Mouse (Mus musculus) heart, adult 2 months (tissue): ENCODE results near the gene Tnfrsf21. TPM values are rescaled to one million over a fixed set of nuclear protein-coding genes. Genes with fewer than 3 reads are reported as not detected.

Source experiments
- DNase-seq, 2 experiments: peaks; one replicate each; pipeline ENCODE4 v3.0.0; 2021
- H3K27ac ChIP-seq: fragments of 200-600 bp; 2 replicates; pipeline ENCODE4 v1.8.1; 2022
- H3K27me3 ChIP-seq: fragments of 200-500 bp; 2 replicates; pipeline ENCODE4 v1.6.1; 2012; ENCODE audit warnings: mild to moderate bottlenecking, low read length, inconsistent platforms, mixed read lengths; ENCODE audit not compliant: control insufficient read depth, insufficient read depth
- H3K36me3 ChIP-seq: fragments of 200-500 bp; 2 replicates; pipeline ENCODE4 v1.6.1; 2012; ENCODE audit warnings: low read length, inconsistent platforms; ENCODE audit not compliant: control insufficient read depth, insufficient read depth
- H3K4me1 ChIP-seq: fragments of 200-500 bp; 2 replicates; pipeline ENCODE4 v1.6.1; 2011; ENCODE audit warnings: low read length; ENCODE audit not compliant: control insufficient read depth, insufficient read depth
- H3K4me3 ChIP-seq: fragments of 200-600 bp; 2 replicates; pipeline ENCODE4 v1.8.1; 2022
- H3K79me2 ChIP-seq: fragments of 200-500 bp; replicated peaks from 2 replicates; pipeline ENCODE4 v1.6.1; 2012; ENCODE audit warnings: mild to moderate bottlenecking, inconsistent platforms, low read length, moderate library complexity, mixed read lengths; ENCODE audit not compliant: control insufficient read depth, insufficient read depth
- H3K9ac ChIP-seq: fragments of 200-500 bp; 2 replicates; pipeline ENCODE4 v1.6.1; 2012; ENCODE audit warnings: low read depth, mild to moderate bottlenecking, control low read depth, inconsistent platforms, low read length, mixed read lengths
- CTCF ChIP-seq: fragments of 200-600 bp; IDR thresholded peaks from 2 replicates; pipeline ENCODE4 v1.8.1; 2022; ENCODE audit warnings: antibody characterized with exemption, mild to moderate bottlenecking, moderate library complexity
- EP300 ChIP-seq: fragments of 200-500 bp; IDR thresholded peaks from 2 replicates; pipeline ENCODE4 v1.6.1; 2011; ENCODE audit warnings: low read depth, low read length, control low read depth; ENCODE audit not compliant: insufficient read depth
- POLR2A ChIP-seq: fragments of 200-500 bp; IDR thresholded peaks from 2 replicates; pipeline ENCODE4 v1.6.1; 2011; ENCODE audit warnings: mild to moderate bottlenecking, low read depth, low read length, control low read depth; ENCODE audit not compliant: insufficient read depth
- WGBS: fragments of 180-500 bp; shearing (Covaris S2); methylation state at CpG from one replicate; pipeline ENCODE4 v1.1.7; 2018; 5-methylcytosine and 5-hydroxymethylcytosine counted together
- intact Hi-C: fragments of 180-260 bp; cut with DNase I; formaldehyde crosslinking; loops from one replicate; pipeline ENCODE4 v1.15.1; 2025
- polyA plus RNA-seq: library from polyadenylated mRNA; depleted of rRNA; stranded (reverse); fragments of >200 nt; gene quantifications from 2 replicates; pipeline ENCODE4 v1.2.3, GENCODE M21; 2012
- total RNA-seq, 2 experiments: library from RNA; stranded (reverse); gene quantifications; 2 replicates each; pipeline ENCODE4 v1.2.3; 2021

Tnfrsf21 gene
- total and polyA plus RNA-seq, 3 experiments = 9.2 to 14.6 (median 14.2) TPM

DNA sequence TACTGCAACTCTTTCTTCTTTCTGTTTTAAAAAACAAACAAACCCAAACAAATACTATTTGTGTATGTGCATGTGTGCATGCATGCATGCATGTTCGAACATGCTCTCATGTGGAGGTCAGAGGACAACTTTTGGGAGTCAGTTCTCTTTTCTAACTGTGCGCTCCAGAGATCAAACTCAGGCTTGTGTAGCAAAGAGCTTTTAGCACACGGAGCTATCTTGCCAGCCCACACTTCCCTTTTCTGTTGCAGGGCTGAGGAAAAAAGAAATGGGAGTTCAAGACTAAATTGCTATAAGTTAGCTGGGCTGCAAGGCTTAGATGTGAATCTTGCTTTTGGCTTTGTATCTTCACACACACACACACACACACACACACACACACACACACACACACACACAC is 24.2 kb downstream of the Tnfrsf21 start:
- H3K4me1 ChIP-seq = no peaks in the 10 kb centered on the region
- no peak overlapping the region for H3K9ac ChIP-seq
- peaks cover 8% of the 10 kb centered on the region for H3K36me3 ChIP-seq
- no peak overlapping the region for H3K27ac ChIP-seq
- DNase-seq = no peak
- no peaks in the 10 kb centered on the region for H3K79me2 ChIP-seq
- no peaks in the 10 kb centered on the region for H3K27me3 ChIP-seq
- intact Hi-C loops = no loop called here
- WGBS = 58% methylated on average over 3 of the region's 3 CpGs
- no peak for TF ChIP-seq POLR2A
- TF ChIP-seq EP300 = no peak
- no peak for TF ChIP-seq CTCF
- no peak overlapping the region for H3K4me3 ChIP-seq

DNA sequence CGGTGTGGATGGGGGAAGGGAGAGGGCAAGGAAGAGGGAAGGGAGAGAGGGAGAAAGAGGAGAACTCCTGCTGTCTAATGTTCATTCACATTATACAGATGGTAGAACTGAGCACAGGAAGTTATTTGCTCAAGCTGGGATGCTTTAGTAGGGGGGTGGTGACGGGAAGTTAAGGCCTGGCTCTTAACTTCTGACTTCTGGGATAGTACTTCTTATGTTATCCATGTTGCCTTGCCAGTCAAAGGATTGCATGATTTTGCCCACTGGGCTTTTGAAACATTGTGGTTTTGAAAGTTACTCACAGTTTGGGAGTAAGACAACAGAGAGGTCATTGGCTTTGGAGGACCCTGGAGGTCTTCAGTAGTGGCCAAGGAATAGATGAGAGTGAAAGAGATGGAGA is 34.3 kb downstream of the Tnfrsf21 start:
- DNase-seq = no peak
- H3K36me3 ChIP-seq = no peaks in the 10 kb centered on the region
- 87% methylated on average over 2 of the region's 2 CpGs for WGBS
- no peaks in the 10 kb centered on the region for H3K4me1 ChIP-seq
- no peak overlapping the region for H3K9ac ChIP-seq
- H3K4me3 ChIP-seq = no peak overlapping the region
- H3K79me2 ChIP-seq = 0 out of 2 replicates have a peak, but pooled peaks cover 2% of the 10 kb centered on the region
- intact Hi-C loops = no loop called here
- no peaks in the 10 kb centered on the region for H3K27me3 ChIP-seq
- H3K27ac ChIP-seq = no peak overlapping the region
- no peak for TF ChIP-seq POLR2A
- no peak for TF ChIP-seq CTCF
- no peak for TF ChIP-seq EP300

DNA sequence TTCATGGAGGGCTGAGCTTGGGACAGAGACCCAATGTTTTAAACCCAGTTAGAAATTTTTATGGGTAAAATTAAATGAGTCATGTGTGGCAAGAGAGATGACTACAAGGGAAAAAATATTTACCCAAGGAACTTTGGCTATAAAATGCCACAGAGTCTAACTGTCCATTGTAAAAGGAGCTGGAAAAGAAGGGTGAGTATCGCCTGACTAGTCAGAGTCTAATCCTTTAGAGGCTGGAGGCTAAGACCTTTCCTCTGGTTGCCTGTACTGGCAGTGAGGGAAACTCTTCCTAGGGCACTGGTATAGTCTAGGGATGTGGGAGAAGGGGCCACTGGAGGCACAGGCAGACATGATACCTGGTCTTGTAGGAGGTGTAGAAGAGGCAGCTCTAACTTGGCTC is 36.4 kb downstream of the Tnfrsf21 start:
- DNase-seq = no peak
- no peak overlapping the region for H3K4me3 ChIP-seq
- 0 out of 2 replicates have a peak, but pooled peaks cover 2% of the 10 kb centered on the region for H3K79me2 ChIP-seq
- TF ChIP-seq CTCF (no peak), POLR2A (no peak), EP300 (no peak)
- no peak overlapping the region for H3K9ac ChIP-seq
- peaks cover 3% of the 10 kb centered on the region for H3K36me3 ChIP-seq
- no peak overlapping the region for H3K27ac ChIP-seq
- intact Hi-C loops = no loop called here
- peaks cover 1% of the 10 kb centered on the region for H3K4me1 ChIP-seq
- no peaks in the 10 kb centered on the region for H3K27me3 ChIP-seq
- 94% methylated on average over 1 of the region's 1 CpGs for WGBS

DNA sequence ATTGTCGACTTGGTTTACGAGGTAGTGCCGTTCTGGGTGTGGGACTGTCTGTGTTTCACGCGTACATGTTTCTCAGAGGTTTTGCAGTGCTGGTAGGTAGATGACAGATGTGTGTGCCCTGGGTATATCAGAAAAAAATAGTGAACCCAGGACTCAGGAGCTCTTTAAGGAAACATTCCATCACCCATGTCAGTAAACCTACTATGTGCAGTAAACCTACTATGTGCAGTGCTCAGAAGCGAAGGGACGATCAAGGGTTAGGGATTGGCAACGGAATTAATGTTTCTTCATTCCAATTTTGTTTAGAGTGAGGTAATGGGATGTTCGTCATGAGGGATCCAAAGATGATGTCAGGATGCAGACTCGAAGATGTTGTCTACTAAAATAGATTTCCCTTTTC is 37.6 kb downstream of the Tnfrsf21 start:
- H3K36me3 ChIP-seq = peaks cover 6% of the 10 kb centered on the region
- no peak overlapping the region for H3K4me3 ChIP-seq
- H3K27ac ChIP-seq = no peak overlapping the region
- DNase-seq = no peak
- intact Hi-C loops = no loop called here
- H3K4me1 ChIP-seq = peaks cover 5% of the 10 kb centered on the region
- H3K27me3 ChIP-seq = no peaks in the 10 kb centered on the region
- no peak overlapping the region for H3K9ac ChIP-seq
- TF ChIP-seq EP300 (no peak), POLR2A (no peak), CTCF (no peak)
- H3K79me2 ChIP-seq = no peaks in the 10 kb centered on the region
- 88% methylated on average over 10 of the region's 10 CpGs for WGBS

DNA sequence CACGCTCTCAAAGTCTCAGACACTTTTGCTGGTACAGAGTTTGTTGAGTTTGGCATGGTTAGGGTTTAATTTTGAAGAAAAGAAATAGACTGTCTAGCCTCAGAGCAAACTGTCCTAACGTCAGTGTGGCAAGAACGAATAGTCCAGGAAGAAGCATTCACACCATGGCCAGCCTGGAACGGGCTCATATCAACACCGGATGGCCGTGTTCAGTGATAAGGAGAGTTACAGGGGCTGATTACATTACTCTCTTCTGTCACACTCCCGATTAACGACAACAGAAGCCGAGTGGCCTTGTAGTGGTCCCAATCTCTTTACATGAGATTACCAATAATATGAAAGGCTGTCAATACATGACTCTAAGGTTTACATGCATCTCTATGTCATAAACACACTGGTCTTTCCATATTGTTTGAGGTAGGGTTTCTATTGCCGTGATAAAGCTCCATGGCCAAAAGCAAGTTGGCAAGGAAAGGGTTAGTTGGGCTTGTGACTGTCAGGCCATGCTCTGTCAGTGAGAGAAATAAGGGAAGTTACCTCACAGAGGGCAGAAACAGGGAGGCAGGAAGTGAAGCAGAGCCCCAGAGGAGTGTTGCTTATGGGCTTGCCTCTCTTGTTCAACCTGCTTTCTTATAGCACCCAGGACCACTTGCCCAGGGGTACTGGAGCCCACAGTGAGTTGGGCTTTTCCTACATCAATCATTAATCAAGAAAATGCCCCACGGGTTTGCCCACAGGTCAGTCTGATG is 42.1 kb downstream of the Tnfrsf21 start:
- 29% methylated on average over 11 of the region's 11 CpGs for WGBS
- DNase-seq = no peak
- H3K9ac ChIP-seq = no peak overlapping the region
- H3K27ac ChIP-seq = no peak overlapping the region
- peaks cover 6% of the 10 kb centered on the region for H3K36me3 ChIP-seq
- H3K4me1 ChIP-seq = peaks cover 5% of the 10 kb centered on the region
- TF ChIP-seq CTCF (no peak), EP300 (no peak), POLR2A (no peak)
- intact Hi-C loops = no loop called here
- H3K79me2 ChIP-seq = no peaks in the 10 kb centered on the region
- H3K4me3 ChIP-seq = no peak overlapping the region
- no peaks in the 10 kb centered on the region for H3K27me3 ChIP-seq

DNA sequence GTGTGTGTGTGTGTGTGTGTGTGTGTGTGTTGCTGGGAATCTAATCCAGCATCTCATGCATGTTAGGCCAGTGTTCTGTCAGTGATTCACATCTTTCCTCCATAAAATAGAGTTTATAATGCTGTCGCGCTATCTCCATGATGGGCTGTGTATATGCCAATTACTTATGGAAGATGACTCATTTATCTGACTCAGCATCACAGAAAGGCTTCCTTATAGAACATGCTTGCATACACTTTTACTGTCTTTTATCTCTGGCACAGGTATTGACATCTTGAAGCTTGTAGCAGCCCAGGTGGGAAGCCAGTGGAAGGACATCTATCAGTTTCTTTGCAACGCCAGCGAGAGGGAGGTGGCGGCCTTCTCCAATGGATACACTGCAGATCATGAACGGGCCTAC is 48.4 kb downstream of the Tnfrsf21 start:
- H3K9ac ChIP-seq = no peak overlapping the region

More for the DNA sequence above, 48.4 kb downstream of the Tnfrsf21 start:
- intact Hi-C loops = no loop called here
- DNase-seq = no peak
- no peak overlapping the region for H3K27ac ChIP-seq
- no peak for TF ChIP-seq POLR2A
- no peak for TF ChIP-seq CTCF
- TF ChIP-seq EP300 = no peak
- WGBS = 95% methylated on average over 6 of the region's 6 CpGs
- H3K27me3 ChIP-seq = no peaks in the 10 kb centered on the region
- H3K36me3 ChIP-seq = no peaks in the 10 kb centered on the region
- H3K4me1 ChIP-seq = no peaks in the 10 kb centered on the region
- H3K79me2 ChIP-seq = no peaks in the 10 kb centered on the region
- H3K4me3 ChIP-seq = no peak overlapping the region
